Mouse (Mus musculus) 416B (cell line): ENCODE data around the gene Ugdh.
A peak's percentile ranks its signal among the peaks of the same experiment; 100 is the strongest.

Experiments
- DNase-seq: peaks from one replicate; pipeline ENCODE4 v3.0.0; 2011; ENCODE audit warnings: low read depth

Ugdh gene

DNA sequence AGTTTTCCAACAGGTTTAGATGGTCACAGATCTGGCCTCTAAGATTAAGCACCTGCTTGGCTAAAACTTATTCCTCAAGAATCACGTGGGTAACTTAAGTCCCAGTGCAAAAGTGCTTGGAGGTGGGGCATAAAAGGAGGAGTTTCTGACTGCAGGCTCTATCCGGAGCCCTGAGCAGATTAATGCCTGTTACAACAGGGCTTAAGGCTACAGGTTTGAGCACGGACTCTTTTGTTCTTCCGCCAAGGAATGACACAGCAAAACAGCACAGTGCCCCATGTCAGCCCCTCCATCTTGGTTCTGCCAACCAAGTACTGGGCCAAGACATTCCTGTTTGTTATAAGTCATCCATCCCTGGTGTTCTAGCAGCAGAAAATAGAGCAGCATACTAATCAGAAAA lies 7.4 kb downstream of the Ugdh start:
- DNase-seq: no peak

DNA sequence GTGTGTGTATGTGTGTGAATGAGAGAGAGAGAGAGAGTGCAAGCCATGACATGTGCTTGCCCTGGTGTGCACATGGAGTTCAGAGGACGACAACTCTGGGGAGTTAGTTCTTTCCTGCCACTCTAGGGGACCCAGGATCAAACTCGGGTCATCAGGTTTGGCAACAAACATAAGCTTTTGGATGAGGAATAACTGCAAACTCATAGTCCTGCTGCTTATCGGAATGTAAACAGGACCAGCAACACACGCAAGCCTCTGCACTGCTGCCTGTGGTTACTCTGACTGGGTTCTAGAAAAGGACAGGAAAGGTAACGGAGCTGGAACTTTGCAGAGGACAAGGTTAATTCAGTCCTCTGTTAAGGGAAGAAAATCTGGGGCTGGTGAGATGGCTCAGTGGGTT lies 10.5 kb downstream of the Ugdh start:
- DNase-seq: no peak

DNA sequence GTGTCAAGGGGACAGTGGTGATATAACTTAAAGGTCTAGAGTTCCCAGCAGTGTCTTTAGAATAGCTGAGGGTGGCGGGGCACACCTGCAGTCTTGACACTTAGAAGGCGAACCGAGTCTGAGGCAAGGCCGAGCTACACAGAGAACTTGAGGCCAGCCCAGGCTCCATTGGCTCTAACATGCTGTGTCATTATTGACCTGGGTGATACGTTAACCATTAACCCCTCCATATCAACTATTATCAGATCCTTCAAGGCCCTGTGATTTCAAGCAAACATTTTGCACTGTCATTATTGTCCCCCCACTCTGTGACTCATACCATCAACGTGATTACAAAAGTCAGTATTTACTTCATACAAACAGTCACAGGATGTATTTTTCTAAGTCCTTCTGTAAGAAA lies 11.5 kb downstream of the Ugdh start:
- DNase-seq: peak; percentile 84

DNA sequence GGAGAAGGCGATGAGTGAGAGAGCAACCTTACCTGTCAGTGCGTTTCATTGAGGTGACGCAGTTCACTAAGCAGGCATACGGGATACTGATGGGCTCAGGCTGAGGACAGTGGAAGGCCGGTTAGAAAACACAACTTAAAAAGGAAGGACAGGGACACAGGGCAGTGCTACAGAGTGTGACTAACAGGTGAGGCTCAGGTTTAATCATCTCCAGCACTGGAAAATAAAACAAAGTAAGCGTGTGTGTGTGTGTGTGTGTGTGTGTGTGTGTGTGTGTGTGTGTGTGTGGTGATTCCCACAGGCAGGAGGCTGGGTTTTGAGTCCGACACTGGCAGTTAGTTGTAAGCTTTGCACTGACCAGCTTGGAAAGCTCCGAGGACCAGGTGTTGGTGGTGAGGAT lies 12.9 kb downstream of the Ugdh start:
- DNase-seq: no peak

DNA sequence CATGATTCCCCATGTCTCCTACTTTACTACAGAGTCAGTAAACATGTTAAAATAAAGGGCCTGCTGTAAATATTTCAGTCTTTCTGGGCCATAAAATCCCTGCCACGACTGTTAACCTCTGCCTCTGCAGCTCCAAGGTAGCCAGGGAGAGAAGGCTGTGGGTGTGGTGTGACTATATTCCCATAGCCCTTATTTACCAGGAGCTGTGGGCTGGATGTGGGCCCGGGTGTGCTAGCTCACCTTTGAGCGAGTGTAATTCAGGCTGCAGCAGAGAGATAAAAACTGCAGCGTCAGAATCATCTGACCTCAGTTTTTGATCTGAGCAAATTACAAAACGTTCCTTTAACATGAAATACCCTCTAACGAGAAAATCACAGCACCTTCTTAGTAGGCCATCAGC lies 14.9 kb downstream of the Ugdh start:
- no peak for DNase-seq

DNA sequence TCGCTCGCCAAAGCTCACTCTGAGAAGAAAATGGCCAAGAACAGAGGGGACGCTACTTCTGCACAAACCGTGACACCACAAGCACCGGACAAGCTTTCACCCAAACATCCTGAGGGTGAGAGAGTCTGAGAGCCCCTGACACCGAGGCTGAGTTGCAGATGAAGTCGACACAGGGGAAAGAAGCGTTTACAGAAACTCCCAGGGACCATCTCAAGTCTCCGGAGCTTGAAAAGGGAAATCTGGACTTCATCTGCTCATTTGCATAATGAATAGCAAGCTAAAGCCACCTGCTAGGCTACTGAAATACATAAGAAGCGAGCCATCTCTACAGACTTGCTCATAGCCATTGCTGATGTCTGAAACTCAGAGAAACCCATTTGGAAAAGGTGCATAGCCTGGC lies 16.6 kb downstream of the Ugdh start:
- no peak for DNase-seq

DNA sequence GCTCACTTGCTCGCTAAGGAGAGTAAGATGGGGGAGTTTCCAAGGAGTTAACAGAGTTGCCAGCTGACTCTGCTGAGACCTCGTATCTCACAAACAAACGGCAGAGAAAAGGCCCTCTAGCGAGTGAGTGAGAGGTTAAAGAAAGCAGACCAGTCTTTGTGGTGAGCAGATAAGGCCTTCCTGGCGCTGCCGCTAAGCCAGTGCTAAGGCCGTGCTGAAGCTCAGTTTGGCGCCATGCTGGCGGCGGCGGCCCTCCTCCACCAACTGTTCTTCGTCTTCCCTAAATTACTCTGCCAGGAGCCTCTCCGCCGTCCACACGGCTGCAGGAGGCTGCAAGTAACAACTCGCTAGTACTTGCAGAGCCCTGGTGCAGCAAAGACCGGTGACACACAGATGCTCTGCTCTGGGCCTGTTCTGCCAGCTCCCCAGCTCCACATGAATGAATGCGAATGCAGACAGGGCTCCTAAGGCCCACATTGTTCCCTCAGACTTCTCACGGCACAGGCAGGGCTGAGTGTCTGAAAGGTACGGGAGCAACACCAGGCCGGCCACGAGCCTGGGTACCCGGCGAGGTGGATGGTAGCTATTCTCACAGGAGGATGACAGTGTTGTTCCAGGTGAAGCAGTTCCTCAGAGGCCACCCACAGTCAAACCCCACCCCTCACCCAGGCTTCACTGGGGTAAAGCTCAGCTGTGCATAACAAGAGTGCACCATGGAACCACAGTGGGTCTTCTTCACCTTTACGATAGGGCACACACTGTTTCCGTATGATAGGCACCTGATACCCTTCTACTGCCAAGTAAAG lies 19.9 kb downstream of the Ugdh start:
- no peak for DNase-seq

DNA sequence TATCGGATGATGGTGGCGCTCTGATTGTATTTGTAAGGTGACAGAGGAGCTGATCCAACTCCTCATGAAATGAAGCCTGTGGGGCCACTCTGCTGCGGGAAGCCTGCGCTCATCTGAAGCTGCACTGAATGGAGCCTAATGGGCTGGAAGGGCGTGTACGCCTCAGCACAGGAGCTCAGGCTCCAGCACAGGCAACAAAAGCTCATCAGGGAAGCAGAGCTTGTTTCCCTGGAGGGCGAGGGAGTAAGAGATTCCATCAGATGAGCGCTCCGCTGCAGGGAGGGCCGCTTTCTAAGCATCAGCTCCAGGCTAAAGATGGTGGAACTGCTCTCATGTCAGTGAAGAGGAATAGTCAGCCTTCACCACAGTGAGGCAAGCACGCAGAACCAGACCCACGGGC lies 27.8 kb downstream of the Ugdh start:
- DNase-seq: no peak

DNA sequence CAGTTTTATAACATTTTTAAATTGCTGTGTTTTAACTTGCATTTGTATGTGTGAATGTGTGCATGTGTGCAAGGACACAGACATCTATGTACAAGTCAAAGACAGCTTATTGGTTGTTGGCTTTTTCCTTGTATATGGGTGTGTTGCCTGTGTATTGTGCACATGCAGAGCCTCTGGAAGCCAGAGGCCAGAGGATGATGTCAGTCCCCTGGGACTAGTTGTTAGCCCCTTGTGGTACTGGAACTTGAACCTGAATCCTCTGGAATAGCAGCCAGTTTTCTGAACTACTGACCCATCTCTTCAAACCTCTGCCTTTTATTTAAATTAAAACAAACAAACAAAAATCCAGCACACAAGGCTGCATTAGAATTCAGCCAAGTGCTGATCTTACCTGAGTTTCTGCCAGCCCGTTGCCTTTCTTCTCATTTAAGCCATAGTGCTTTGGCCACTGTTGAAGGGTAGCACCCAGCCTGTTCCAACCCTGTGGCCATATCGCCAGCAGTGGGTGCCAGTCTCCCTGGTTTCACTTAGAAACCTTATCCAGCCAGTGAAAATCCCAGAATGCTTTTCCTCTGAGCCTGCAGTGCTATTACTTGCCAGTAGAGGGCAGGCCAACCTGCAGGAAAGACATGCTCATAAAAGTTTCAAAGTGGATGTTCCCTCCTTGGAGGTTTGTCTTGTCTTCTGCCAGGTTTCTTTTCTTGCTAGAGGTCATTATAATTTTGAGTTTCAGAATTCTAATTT lies 34.3 kb downstream of the Ugdh start:
- peak; percentile 89 for DNase-seq

DNA sequence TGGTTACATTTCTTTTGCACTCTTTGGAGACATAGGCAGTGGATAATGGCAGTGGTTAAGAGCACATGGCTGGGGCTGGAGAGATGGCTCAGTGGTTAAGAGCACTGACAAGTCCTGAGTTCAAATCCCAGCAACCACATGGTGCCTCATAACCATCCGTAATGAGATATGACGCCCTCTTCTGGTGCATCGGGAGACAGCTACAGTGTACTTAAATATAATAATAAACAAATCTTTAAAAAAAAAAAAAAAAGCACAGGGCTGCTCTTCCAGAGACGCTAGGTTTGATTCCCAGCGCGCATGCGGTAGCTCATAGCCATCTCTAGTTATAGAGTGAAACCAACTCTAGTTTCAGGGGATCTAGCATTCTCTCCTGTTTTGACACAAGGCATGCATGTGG lies 41.3 kb downstream of the Ugdh start:
- DNase-seq: peak; percentile 43

DNA sequence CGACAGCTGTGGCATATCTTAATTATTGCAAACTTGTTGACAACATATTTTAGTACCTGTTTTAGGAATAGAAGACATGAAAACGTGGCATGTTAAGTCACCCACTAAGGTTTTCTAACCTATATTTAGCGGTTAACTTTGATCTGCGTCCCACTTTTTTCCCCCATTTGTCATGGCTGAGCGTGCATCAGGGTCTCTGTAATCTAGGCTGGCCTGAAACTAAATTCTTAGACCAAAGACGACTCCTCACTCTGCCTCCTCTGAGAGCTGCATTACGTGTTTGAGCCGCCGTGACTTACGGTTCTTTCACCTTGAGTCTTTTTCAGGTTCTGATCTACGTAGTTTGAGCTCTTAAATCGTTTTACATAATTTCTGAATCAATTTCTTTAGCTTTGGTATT lies 44.0 kb downstream of the Ugdh start:
- DNase-seq: no peak

DNA sequence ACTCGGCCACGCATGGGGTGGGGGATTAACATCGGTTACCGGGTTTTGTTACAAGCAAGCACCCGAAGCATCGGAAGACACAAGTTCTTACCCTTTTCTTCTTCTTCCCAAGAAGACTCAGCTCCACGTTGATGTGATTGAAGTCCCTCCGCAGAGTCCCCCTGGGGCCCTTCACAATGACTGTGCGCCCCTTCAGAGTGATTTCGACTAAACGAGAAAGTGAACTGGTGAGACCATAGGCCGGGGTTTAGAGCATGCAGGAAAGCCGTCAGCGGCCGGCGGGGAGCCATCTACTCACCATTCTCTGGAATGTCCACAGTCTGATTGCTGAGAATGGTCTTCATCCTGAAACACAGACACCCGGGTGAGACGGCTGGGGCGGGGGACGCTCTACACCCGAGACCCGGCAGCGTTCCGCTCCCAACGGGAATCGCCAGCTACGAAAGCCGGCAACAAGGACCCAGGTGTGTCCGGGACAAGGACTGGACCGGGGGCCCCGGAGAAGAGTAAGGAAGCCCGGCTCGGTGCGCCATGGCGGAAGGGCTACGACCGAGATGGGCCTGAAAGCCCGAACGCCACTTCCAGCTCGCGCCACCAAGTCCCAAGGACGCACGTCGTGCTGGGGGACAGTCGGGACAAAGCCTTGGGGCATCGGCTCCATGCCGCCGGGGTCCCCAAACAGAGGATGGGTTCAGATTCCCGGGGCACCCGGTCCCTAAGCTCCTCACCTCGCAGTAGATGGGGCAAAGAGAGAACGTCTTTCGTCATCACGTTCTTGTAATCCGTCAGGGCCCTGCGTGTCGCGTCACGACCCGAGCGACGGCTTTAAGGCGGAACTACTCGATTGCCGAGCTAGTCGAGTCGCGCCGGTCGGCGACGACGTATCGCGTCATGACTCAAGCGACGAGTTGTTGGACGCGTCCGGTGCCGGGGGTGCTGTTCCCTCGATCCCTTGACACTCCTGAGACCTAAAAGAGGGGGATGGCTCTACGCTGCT lies 44.8 kb downstream of the Ugdh start, which contains the start of the genes Rpl9 and Lias:
Gene Rpl9 (minus strand): TSS at position 797 of the 997 bp plus-strand sequence.
Gene Lias (plus strand): TSS at position 850 of the 997 bp plus-strand sequence.
- DNase-seq: peak; percentile 98

DNA sequence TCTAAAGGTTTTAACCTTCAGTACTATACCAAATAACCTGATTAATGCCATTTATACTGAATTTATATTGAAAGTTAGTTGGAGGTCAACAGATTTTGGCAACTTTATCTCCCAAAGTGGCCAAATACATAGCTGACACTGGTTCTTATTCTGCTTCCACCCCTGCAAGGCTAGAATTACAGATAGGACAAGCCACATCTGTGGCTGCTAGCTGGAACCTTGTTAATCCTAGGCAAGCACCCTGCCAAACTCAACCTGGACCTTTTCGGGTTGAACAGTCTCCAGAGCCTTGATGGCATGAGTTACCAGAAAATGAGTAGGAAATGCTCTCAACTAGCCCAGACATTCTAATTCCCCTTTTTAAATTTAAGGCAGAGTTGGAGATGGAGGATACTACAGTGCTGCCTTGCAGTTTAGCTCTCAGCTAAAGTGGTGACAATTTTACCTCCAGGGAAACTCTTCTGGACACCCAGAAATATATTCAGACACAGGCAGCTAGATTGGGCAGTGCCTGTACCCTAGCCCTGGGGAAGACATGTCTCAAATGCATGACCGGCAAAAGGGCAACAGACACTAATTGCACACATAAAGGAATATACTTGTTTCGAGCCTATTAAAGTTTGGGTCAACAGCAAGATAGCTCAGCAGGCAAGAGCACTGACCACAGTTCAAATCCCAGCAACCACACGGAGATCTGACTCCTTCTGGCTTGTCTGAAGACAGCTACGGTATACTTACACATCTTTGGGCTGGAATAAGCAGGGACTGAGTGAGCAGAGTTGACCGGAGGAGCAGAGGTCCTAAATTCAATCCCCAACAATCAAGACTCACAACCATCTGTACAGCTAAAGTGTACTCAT lies 48.5 kb downstream of the Ugdh start:
- peak; percentile 25 for DNase-seq

DNA sequence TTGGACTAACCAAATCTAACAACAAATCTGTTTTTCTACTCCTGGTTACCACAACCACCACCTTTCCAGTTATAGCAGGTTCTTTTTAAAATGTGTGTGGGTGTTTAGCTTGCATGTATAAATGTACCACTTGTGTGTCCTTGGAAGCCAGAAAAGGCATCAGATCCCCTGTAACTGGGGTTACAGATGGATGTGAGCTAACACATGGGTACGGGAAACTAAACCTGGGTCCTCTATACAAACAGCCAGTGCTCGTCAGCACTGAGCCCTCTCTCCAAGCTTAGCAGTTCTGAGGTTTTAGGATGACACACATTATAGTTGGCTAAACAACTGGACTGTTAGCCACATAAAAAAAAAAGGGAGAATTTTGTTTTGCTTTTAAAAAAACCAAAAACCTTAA lies 50.0 kb downstream of the Ugdh start:
- no peak for DNase-seq

DNA sequence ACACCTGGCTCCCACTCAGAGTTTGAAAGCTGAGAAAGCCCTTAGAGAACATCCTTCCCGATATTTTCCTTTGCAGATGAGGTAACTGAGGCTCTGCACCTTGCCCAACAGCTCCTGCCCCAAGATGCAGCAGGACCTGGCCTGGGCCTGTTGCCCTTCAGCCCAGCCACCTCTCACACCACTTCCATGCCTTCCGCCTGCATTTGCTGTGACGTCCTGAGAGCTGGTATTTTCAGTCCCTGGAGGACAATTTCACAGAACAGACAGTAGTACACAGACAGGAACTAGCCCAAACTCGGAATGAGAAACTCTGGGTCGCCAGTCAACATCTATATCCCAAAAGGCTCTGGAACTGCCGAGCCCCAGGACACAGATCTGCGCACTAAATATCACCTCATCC lies 61.0 kb downstream of the Ugdh start:
- DNase-seq: no peak

DNA sequence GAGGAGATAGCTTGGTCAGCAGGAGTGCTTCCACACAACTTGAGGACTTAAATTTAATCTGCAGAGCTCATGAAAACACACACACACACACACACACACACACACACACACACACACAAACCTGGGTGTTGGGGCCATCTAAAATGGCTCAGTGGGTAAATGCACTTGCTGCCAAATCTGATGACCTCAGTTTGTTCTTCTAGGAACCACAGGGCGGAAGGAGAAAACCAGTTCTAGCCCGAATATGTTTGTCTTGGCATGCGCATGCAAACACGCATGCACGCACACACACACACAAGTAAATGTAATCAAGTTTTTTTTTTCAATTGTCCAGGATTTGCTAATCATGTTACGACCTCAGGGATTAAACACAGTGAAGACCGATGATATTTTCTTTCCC lies 64.2 kb downstream of the Ugdh start:
- DNase-seq: no peak

DNA sequence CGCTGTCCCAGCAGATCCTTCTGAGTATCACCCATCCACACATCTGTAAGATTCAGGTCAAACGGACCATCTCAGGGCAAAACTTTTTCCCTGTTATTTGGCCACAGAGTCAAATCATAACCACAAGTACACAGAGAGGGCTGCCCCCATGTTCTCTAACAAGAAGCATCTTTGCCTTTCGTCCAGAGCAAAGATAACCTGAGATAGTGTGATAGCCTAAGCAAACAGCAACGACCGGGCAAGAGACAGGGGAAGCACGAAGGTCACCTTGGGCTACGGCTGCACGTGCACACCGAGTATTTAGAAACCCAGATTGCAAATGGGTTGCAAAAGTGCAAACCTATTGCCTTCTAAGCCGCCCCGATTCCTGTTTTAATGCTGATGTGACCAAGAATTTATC lies 67.9 kb downstream of the Ugdh start:
- no peak for DNase-seq
